Mouse (Mus musculus) kidney, adult 2 months (tissue): ENCODE measurements at regions not wholly inside any gene's neighbourhood (a gene's known extent, or its start where the extent isn't known, plus 50 kb on each side); places are given as distances from the start of the nearest gene placed in this dataset.

Experiments used
- CTCF ChIP-seq: fragments of 200-500 bp; conservative IDR thresholded peaks from 2 replicates; pipeline ENCODE4 v1.5.1; 2011; ENCODE audit warnings: low read depth, mild to moderate bottlenecking, control low read depth, low read length, moderate library complexity, mixed read lengths; ENCODE audit not compliant: insufficient read depth, insufficient read length
- POLR2A ChIP-seq: fragments of 200-500 bp; IDR thresholded peaks from one replicate; pipeline ENCODE4 v1.6.1; 2011; ENCODE audit warnings: low read depth, low read length, control low read depth

- TF ChIP-seq CTCF (no peak), POLR2A (no peak)
These were observed 118.4 kb downstream of the Matn1 start for GRCm38 (mm10) chr4:131062592-131062991.
